Comparison of ENCODE assay signal across 10 mouse cellular contexts in genomic region chr9:109003201-109003600, GRCm38 (mm10). TPM values are rescaled to one million over a fixed set of nuclear protein-coding genes. Genes with fewer than 3 reads are reported as not detected.
DNase-seq lines count a peak whose midpoint lies in the region; ATAC-seq lines count a peak whose summit lies in the region.
"Had no signal": no experiment of that assay in that cellular context is flagged by ENCODE, and none has a peak within 500 bp of the region (broad histone marks: within the 10 kb centered on the region; RNA-seq: fewer than 3 reads in every experiment).

No protein-coding gene starts in this region.

- no peak overlapping the region for H3K9ac ChIP-seq in kidney, embryonic 15.5 days
- H3K9ac ChIP-seq: neural tube, embryonic 13.5 days had no signal

- DNase-seq in adrenal gland, postnatal 10 days, result peak; percentile 74
- no peak for DNase-seq in adrenal gland, adult 8-10 months
- DNase-seq in kidney, adult 9 months, result peak; percentile 62
- peak; percentile 60 for DNase-seq in T-cell, adult 2 months (ENCODE audit: low spot score)
- peak; percentile 68 for DNase-seq in heart, postnatal 4 days
- DNase-seq in naive thymus-derived CD4-positive, alpha-beta T cell, adult 2 months (ENCODE audit: low read depth), result peak; percentile 86
- DNase-seq in frontal cortex, postnatal 25 days (ENCODE audit: low spot score in 2 of 2), result no peak

- 0 out of 2 replicates have a peak, but pooled peaks cover 2% of the 10 kb centered on the region for H3K4me1 ChIP-seq in kidney, embryonic 15.5 days

- H3K27ac ChIP-seq in kidney, embryonic 15.5 days, result no peak overlapping the region
- H3K27ac ChIP-seq: neural tube, embryonic 13.5 days had no signal

- H3K4me3 ChIP-seq in kidney, embryonic 15.5 days (replicated peaks), result no peak overlapping the region
- H3K4me3 ChIP-seq: neural tube, embryonic 13.5 days had no signal

- ATAC-seq in kidney, embryonic 15.5 days (replicated peaks; ENCODE audit: low FRiP score), result no peak

- H3K27me3 ChIP-seq in kidney, embryonic 15.5 days, result no peaks in the 10 kb centered on the region
- H3K27me3 ChIP-seq: neural tube, embryonic 13.5 days had no signal

- H3K9me3 ChIP-seq in kidney, embryonic 15.5 days (replicated peaks), result no peaks in the 10 kb centered on the region
- H3K9me3 ChIP-seq: neural tube, embryonic 13.5 days had no signal

- no peak overlapping the region for H3K4me2 ChIP-seq in kidney, embryonic 15.5 days
- H3K4me2 ChIP-seq: neural tube, embryonic 13.5 days had no signal

- 0 out of 2 replicates have a peak, but pooled peaks cover 4% of the 10 kb centered on the region for H3K36me3 ChIP-seq in kidney, embryonic 15.5 days

- WGBS in kidney, embryonic 15.5 days, result 56% methylated on average over 2 of the region's 2 CpGs

RNA-seq across cellular contexts. Expression of gene Pfkfb4, which starts 11.6 kb away (rescaled TPM):
- 1 to 10 TPM; 3.2 to 8.1 TPM for total RNA-seq in adrenal gland, postnatal 10 days (2021)
- total RNA-seq in adrenal gland, adult 8-10 months (2022), result 10 to 100 TPM in 2 of 4 experiments, 1 to 10 TPM in 2; 6.2 to 21.6 (median 12.0) TPM
- polyA plus RNA-seq in kidney, embryonic 15.5 days (2015; fragmentation: Nextera tagmentation; extraction: Ambion mirVana), result 8.7 and 10.6 TPM in 2 replicates
- 1 to 10 TPM; 3.4 TPM for total RNA-seq in heart, postnatal 4 days (2021)

RNA-seq across cellular contexts. Expression of gene Ucn2, which starts 17.4 kb away (rescaled TPM):
- under 1 TPM; 0.33 to 0.39 TPM for total RNA-seq in adrenal gland, postnatal 10 days (2021)
- total RNA-seq in adrenal gland, adult 8-10 months (2022), result 1 to 10 TPM in 1 of 4 experiments, under 1 TPM in 3; 0.31 to 1.0 (median 0.45) TPM
- polyA plus RNA-seq in kidney, embryonic 15.5 days (2015; fragmentation: Nextera tagmentation; extraction: Ambion mirVana), result 0.14 and 0.18 TPM in 2 replicates
- not detected for total RNA-seq in heart, postnatal 4 days (2021)
- polyA plus RNA-seq: heart, embryonic 16.5 days; neural tube, embryonic 13.5 days had no signal

RNA-seq across cellular contexts. Expression of gene Shisa5, which starts 35.2 kb away (rescaled TPM):
- total RNA-seq in adrenal gland, postnatal 10 days (2021), result 100 to 1,000 TPM; 107 to 113 TPM
- 100 to 1,000 TPM; 126 to 177 (median 159) TPM for total RNA-seq in adrenal gland, adult 8-10 months (2022)
- polyA plus RNA-seq in kidney, embryonic 15.5 days (2015; fragmentation: Nextera tagmentation; extraction: Ambion mirVana), result 81.7 and 95.6 TPM in 2 replicates
- 10 to 100 TPM; 48.2 to 50.4 TPM for total RNA-seq in heart, postnatal 4 days (2021)

RNA-seq across cellular contexts. Expression of gene Col7a1, which starts 49.8 kb away (rescaled TPM):
- 1 to 10 TPM; 3.7 TPM for total RNA-seq in adrenal gland, postnatal 10 days (2021)
- total RNA-seq in adrenal gland, adult 8-10 months (2022), result 10 to 100 TPM in 1 of 4 experiments, 1 to 10 TPM in 3; 2.6 to 12.4 (median 6.9) TPM
- polyA plus RNA-seq in kidney, embryonic 15.5 days (2015; fragmentation: Nextera tagmentation; extraction: Ambion mirVana), result 2.1 and 3.5 TPM in 2 replicates
- total RNA-seq in heart, postnatal 4 days (2021), result 1 to 10 TPM in 1 of 2 experiments, under 1 TPM in 1; 0.81 to 1.3 TPM

RNA-seq across cellular contexts. Expression of gene Trex1, which starts 56.3 kb away (rescaled TPM):
- 10 to 100 TPM; 14.0 to 15.9 TPM for total RNA-seq in adrenal gland, postnatal 10 days (2021)
- 10 to 100 TPM; 19.0 to 25.3 (median 21.7) TPM for total RNA-seq in adrenal gland, adult 8-10 months (2022)
- polyA plus RNA-seq in kidney, embryonic 15.5 days (2015; fragmentation: Nextera tagmentation; extraction: Ambion mirVana), result 11.1 and 13.8 TPM in 2 replicates
- total RNA-seq in heart, postnatal 4 days (2021), result 1 to 10 TPM; 9.1 to 9.3 TPM

Comparison
In these comparisons a context has a peak if more than half of its experiments do, and no peak if none do; other contexts are left out.
1. DNase-seq: peak in adrenal gland, postnatal 10 days (single experiment), kidney, adult 9 months (single experiment), T-cell, adult 2 months (single experiment), heart, postnatal 4 days (single experiment) and naive thymus-derived CD4-positive, alpha-beta T cell, adult 2 months (single experiment); none in adrenal gland, adult 8-10 months (single experiment) and frontal cortex, postnatal 25 days (0 of 2).